Comparison of ENCODE assay signal across 19 mouse cellular contexts in genomic region chr7:78248119-78248642, GRCm38 (mm10).
"Had no signal": no experiment of that assay in that cellular context is flagged by ENCODE, and none has a peak within 500 bp of the region (broad histone marks: within the 10 kb centered on the region; RNA-seq: fewer than 3 reads in every experiment).

No protein-coding gene starts in this region.

- ATAC-seq: intestine, embryonic 16.5 days; midbrain, embryonic 15.5 days had no signal

- H3K27ac ChIP-seq: left cerebral cortex, adult 2 months; liver, embryonic 13.5 days; midbrain, embryonic 12.5 days; midbrain, embryonic 15.5 days; neural tube, embryonic 12.5 days; stomach, postnatal 0 days had no signal

- H3K9ac ChIP-seq: liver, embryonic 13.5 days; midbrain, embryonic 12.5 days; midbrain, embryonic 15.5 days; neural tube, embryonic 12.5 days had no signal

- H3K4me1 ChIP-seq: liver, embryonic 13.5 days; midbrain, embryonic 12.5 days; midbrain, embryonic 15.5 days; neural tube, embryonic 12.5 days had no signal

- H3K4me2 ChIP-seq: liver, embryonic 13.5 days; midbrain, embryonic 12.5 days; midbrain, embryonic 15.5 days; neural tube, embryonic 12.5 days had no signal

- H3K36me3 ChIP-seq: liver, embryonic 13.5 days; midbrain, embryonic 12.5 days; midbrain, embryonic 15.5 days; neural tube, embryonic 12.5 days had no signal

- H3K4me3 ChIP-seq: left cerebral cortex, adult 2 months; liver, embryonic 13.5 days; midbrain, embryonic 12.5 days; midbrain, embryonic 15.5 days; neural tube, embryonic 12.5 days had no signal

- H3K27me3 ChIP-seq: liver, embryonic 13.5 days; midbrain, embryonic 12.5 days; midbrain, embryonic 15.5 days; neural tube, embryonic 12.5 days had no signal

- DNase-seq: kidney, adult 2 months; kidney, postnatal 36 days; layer of hippocampus, postnatal 36 days; liver, embryonic 13.5 days; lung, adult 2 months; lung, postnatal 14 days; lung, postnatal 4 days; right cerebral cortex, adult 18-20 months; right cerebral cortex, postnatal 14 days; right cerebral cortex, postnatal 4 days; thymus, adult 2 months; thymus, postnatal 14 days; thymus, postnatal 4 days had no signal

- H3K9me3 ChIP-seq: liver, embryonic 13.5 days; midbrain, embryonic 12.5 days; midbrain, embryonic 15.5 days; neural tube, embryonic 12.5 days had no signal
